Mouse (Mus musculus) heart, embryonic 16.5 days (tissue): Measurements from ENCODE around the gene Tmem242. TPM values are rescaled to one million over a fixed set of nuclear protein-coding genes. Genes with fewer than 3 reads are reported as not detected.
A peak's percentile ranks its signal among the peaks of the same experiment; 100 is the strongest.
"Not testable (repeated sequence)": the region's sequence is repeated elsewhere in the genome, so short reads cannot be mapped to it uniquely, and the experiment has no call there.

Experiments used
- ATAC-seq: fragments of 200-750 bp; cut with Nextera tagmentation; replicated peaks from 2 replicates; pipeline ENCODE4 v1.8.0; 2017; ENCODE audit warnings: moderate number of reproducible peaks; ENCODE audit not compliant: insufficient read depth, low FRiP score; ENCODE audit errors: extremely low read depth
- H3K27ac ChIP-seq: fragments of 300-500 bp; sonication (generic); 2 replicates; pipeline ENCODE4 v1.5.1; 2014; ENCODE audit warnings: mild to moderate bottlenecking, low read length, control low read depth, moderate library complexity
- H3K27me3 ChIP-seq: fragments of 300-500 bp; sonication (generic); 2 replicates; pipeline ENCODE4 v1.6.1; 2014; ENCODE audit warnings: low read length, mixed read lengths; ENCODE audit not compliant: control insufficient read depth, insufficient read depth
- H3K36me3 ChIP-seq: fragments of 300-500 bp; sonication (generic); 2 replicates; pipeline ENCODE4 v1.6.1; 2014; ENCODE audit not compliant: control insufficient read depth, insufficient read depth
- H3K4me1 ChIP-seq: fragments of 300-500 bp; sonication (generic); 2 replicates; pipeline ENCODE4 v1.6.1; 2014; ENCODE audit warnings: low read length, mixed read lengths; ENCODE audit not compliant: control insufficient read depth, insufficient read depth
- H3K4me2 ChIP-seq: fragments of 300-500 bp; sonication (generic); 2 replicates; pipeline ENCODE4 v1.6.1; 2014; ENCODE audit warnings: low read depth, mild to moderate bottlenecking, control low read depth, low read length
- H3K4me3 ChIP-seq: fragments of 300-500 bp; sonication (generic); 2 replicates; pipeline ENCODE4 v1.5.1; 2014; ENCODE audit warnings: mild to moderate bottlenecking, control low read depth, low read length
- H3K9ac ChIP-seq: fragments of 300-500 bp; sonication (generic); 2 replicates; pipeline ENCODE4 v1.6.1; 2014; ENCODE audit warnings: low read length, control low read depth
- H3K9me3 ChIP-seq: fragments of 300-500 bp; sonication (generic); replicated peaks from 2 replicates; pipeline ENCODE4 v1.6.1; 2016; ENCODE audit warnings: low read length; ENCODE audit not compliant: control insufficient read depth
- WGBS: fragments of 180-500 bp; shearing (Covaris S2); extraction: QIAGEN DNeasy Blood & Tissue Kit; methylation state at CpG from one replicate; pipeline ENCODE4 v1.1.7; 2014; 5-methylcytosine and 5-hydroxymethylcytosine counted together
- polyA plus RNA-seq: library from polyadenylated mRNA; unstranded; fragments of >200 nt; fragmentation: Nextera tagmentation; extraction: Ambion mirVana; gene quantifications from 2 replicates; pipeline ENCODE4 v1.2.1, GENCODE M21; 2015

Tmem242 gene
- polyA plus RNA-seq, 1 experiment from 2014 or later, result 123 TPM

GRCm38 (mm10) chr17:5453657-5454056 is 13.6 kb upstream of the Tmem242 start:
- peaks cover 2% of the 10 kb centered on the region; the same call in 1 of the 2 replicates for H3K27me3 ChIP-seq
- no peak overlapping the region for H3K4me2 ChIP-seq
- 57% methylated on average over 4 of the region's 4 CpGs for WGBS
- no peak overlapping the region for H3K4me3 ChIP-seq
- no peak for ATAC-seq
- H3K9me3 ChIP-seq, result no peaks in the 10 kb centered on the region
- 0 out of 2 replicates have a peak, but pooled peaks cover 4% of the 10 kb centered on the region for H3K4me1 ChIP-seq
- no peak overlapping the region for H3K9ac ChIP-seq
- H3K36me3 ChIP-seq, result no peaks in the 10 kb centered on the region
- H3K27ac ChIP-seq, result no peak overlapping the region

DNA sequence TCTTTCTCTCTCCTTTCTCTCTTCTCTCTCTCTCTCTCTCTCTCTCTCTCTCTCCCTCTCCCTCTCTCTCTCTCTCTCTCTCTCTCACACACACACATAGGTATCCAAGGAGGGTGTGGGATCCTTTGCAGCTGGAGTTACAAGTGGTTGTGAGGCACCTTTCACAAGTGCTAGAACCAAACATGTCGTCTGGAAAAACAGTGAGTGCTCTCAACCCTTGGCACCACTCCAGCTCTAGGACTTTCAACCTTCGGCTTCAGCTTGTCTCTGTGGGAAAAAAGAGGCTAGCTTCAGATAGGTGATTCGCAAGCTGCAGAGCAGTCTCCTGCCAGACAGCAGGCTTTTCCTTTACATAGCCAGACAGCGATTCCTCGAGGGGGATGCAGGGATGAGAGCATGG is 3.7 kb upstream of the Tmem242 start:
- 21% methylated on average over 5 of the region's 5 CpGs for WGBS
- Histone ChIP-seq H3K27me3 (no peaks in the 10 kb centered on the region), H3K4me1 (peaks cover 11% of the 10 kb centered on the region), H3K36me3 (no peaks in the 10 kb centered on the region), H3K4me3 (no peak overlapping the region), H3K27ac (no peak overlapping the region), H3K9me3 (no peaks in the 10 kb centered on the region), H3K9ac (no peak overlapping the region), H3K4me2 (no peak overlapping the region)
- ATAC-seq, result no peak

DNA sequence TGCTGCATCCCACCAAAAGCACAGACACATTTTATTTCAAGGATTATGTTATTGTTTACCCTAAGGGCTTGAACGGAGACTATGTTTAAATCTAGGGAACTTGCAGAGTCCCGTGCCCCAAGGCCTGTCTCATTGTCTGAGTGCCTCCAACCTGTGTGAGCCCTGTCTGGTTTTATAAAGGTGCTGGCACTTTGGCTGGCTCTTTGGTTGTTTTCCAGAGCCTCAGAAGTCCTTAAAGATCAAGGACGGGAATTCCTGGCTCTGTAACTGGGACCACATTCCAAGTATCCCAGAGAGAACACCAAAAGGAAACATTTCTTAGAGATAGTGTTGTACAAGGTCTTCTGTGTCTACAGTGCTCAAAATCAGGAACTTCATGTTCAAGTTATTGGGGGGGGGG is 3.2 kb upstream of the Tmem242 start:
- H3K4me1 ChIP-seq, result peaks cover 13% of the 10 kb centered on the region
- WGBS, result 52% methylated on average over 3 of the region's 3 CpGs
- no peaks in the 10 kb centered on the region for H3K36me3 ChIP-seq
- no peak for ATAC-seq
- H3K27me3 ChIP-seq, result no peaks in the 10 kb centered on the region
- no peak overlapping the region for H3K9ac ChIP-seq
- no peak overlapping the region for H3K27ac ChIP-seq
- no peak overlapping the region for H3K4me2 ChIP-seq
- no peaks in the 10 kb centered on the region for H3K9me3 ChIP-seq
- no peak overlapping the region for H3K4me3 ChIP-seq

DNA sequence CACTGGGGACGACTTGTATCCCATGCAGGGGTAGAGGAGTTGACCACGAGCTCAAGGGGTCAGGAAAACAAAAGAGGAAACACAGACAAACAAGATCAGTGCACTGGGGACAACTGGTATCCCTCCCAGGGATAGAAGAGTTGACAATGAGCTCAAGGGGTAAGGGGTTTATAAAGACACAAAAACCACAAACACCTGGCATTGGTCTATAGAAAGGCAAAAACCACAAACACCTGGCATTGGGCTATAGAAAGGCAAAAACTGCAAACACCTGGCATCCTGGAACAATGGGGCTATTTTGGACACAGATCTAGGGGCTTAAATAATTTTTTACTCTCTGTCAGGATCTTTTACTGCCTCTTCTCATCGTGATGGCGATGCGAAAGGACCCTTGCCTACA is 2.3 kb upstream of the Tmem242 start:
- H3K27me3 ChIP-seq, H3K27ac ChIP-seq, H3K36me3 ChIP-seq, H3K4me3 ChIP-seq, H3K9me3 ChIP-seq, ATAC-seq, H3K9ac ChIP-seq, H3K4me2 ChIP-seq: not testable (repeated sequence)
- peaks cover 14% of the 10 kb centered on the region for H3K4me1 ChIP-seq
- WGBS, result 73% methylated on average over 5 of the region's 5 CpGs

GRCm38 (mm10) chr17:5439831-5440158 is 264 bp downstream of the Tmem242 start:
- Histone ChIP-seq H3K27ac (peak overlapping the region; percentile 34; the same call in 1 of the 2 replicates), H3K27me3 (no peaks in the 10 kb centered on the region), H3K4me3 (peak overlapping the region; percentile 63), H3K9me3 (no peaks in the 10 kb centered on the region), H3K4me2 (peak overlapping the region; percentile 85), H3K36me3 (peaks cover 3% of the 10 kb centered on the region; the same call in 1 of the 2 replicates), H3K4me1 (peaks cover 14% of the 10 kb centered on the region), H3K9ac (peak overlapping the region; percentile 86)
- ATAC-seq, result no peak
- under 1% methylated on average over 8 of the region's 8 CpGs for WGBS

- WGBS, result 82% methylated on average over 9 of the region's 9 CpGs
- no peak overlapping the region for H3K4me2 ChIP-seq
- 0 out of 2 replicates have a peak, but pooled peaks have one; percentile 24 for ATAC-seq
- H3K27ac ChIP-seq, result no peak overlapping the region
- H3K36me3 ChIP-seq, result peaks cover 12% of the 10 kb centered on the region
- H3K9ac ChIP-seq, result no peak overlapping the region
- H3K27me3 ChIP-seq, result no peaks in the 10 kb centered on the region
- H3K9me3 ChIP-seq, result no peaks in the 10 kb centered on the region
- peaks cover 6% of the 10 kb centered on the region; the same call in 1 of the 2 replicates for H3K4me1 ChIP-seq
- no peak overlapping the region for H3K4me3 ChIP-seq
Measured at GRCm38 (mm10) chr17:5429772-5430133, 10.3 kb downstream of the Tmem242 start.

DNA sequence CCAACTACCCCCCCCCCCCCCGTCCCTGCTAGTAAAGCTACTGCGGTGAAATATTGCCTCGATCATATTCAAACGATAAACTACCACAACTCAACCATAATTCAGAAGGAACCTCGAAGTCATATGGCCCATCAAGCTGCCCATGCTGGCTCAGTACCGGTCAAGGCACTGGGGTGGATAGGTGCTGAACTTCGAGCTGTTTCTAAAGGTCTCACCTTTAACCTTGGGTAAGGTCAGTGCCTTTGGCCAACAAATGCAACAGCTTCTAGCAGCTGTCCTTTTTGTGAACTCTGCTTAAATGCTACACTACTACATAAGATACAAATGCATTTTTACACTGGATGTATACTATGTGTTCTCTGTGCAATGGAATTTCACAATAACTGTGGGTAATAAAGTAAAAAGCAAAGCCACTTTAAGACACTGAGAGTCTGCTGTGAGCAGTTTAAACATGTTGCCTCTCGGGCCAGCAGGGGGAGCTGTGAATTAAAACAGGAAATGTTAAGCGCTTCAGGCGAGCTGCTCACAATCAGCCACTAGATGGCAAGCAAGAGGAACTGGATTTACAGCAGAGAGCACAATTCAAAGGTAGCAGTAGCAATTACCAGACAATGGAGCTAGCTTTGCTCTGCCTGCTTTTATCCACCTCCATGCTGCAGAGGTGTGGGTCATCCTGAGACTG is 10.8 kb downstream of the Tmem242 start:
- no peak overlapping the region for H3K4me2 ChIP-seq
- H3K4me3 ChIP-seq, result no peak overlapping the region
- no peak overlapping the region for H3K27ac ChIP-seq
- peak; percentile 64 for ATAC-seq
- no peaks in the 10 kb centered on the region for H3K27me3 ChIP-seq
- WGBS, result 58% methylated on average over 10 of the region's 10 CpGs
- H3K9ac ChIP-seq, result no peak overlapping the region
- peaks cover 12% of the 10 kb centered on the region for H3K36me3 ChIP-seq
- no peaks in the 10 kb centered on the region for H3K9me3 ChIP-seq
- H3K4me1 ChIP-seq, result peaks cover 6% of the 10 kb centered on the region; the same call in 1 of the 2 replicates

DNA sequence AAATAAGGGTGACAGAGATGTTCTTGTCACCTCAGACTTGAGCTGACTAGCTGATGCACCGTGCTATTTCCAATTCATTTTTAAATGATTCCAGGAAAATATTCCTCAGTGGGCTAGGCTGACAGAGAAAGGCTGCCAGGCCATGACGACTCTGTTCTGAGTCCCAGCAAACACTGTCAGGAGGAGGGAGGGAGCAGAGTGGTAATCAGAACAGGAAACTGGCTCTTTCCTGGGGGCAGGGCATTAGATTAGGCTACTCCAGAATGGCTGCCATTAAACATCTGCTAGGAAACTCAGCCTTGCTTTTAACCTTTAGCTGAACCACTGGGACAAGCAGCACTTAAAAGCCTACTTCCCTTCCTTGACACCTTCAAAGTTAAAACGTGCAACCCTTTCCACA is 14.9 kb downstream of the Tmem242 start:
- ATAC-seq, result 0 out of 2 replicates have a peak, but pooled peaks have one; percentile 45
- no peak overlapping the region for H3K9ac ChIP-seq
- H3K4me3 ChIP-seq, result no peak overlapping the region
- H3K9me3 ChIP-seq, result no peaks in the 10 kb centered on the region
- H3K27ac ChIP-seq, result peak overlapping the region; percentile 29; the same call in 1 of the 2 replicates
- H3K36me3 ChIP-seq, result no peaks in the 10 kb centered on the region
- H3K4me2 ChIP-seq, result no peak overlapping the region
- peaks cover 6% of the 10 kb centered on the region; the same call in 1 of the 2 replicates for H3K4me1 ChIP-seq
- H3K27me3 ChIP-seq, result no peaks in the 10 kb centered on the region
- 44% methylated on average over 3 of the region's 3 CpGs for WGBS

DNA sequence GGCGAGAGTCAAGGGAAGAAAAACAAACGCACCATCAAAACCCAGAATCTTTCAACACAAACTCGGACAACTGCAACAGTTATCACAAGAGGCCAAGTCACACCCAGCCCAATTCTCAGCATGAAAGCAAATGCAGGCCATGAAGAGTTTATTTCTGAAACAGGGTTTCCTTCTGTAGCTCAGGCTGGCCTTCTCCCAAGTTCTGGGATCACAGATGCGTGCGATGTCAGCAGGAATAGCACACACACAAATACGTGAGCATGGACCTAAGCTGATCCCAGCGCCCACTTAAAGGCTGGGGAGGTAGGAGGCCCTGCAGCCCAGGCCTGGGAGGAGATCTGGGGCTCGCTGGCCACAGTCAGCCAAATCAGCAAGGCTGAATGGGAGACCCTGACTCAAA is 15.9 kb downstream of the Tmem242 start:
- H3K36me3 ChIP-seq, result no peaks in the 10 kb centered on the region; the same call in 1 of the 2 replicates
- H3K9ac ChIP-seq, result no peak overlapping the region
- H3K4me1 ChIP-seq, result peaks cover 6% of the 10 kb centered on the region; the same call in 1 of the 2 replicates
- 70% methylated on average over 8 of the region's 8 CpGs for WGBS
- ATAC-seq, result no peak
- no peaks in the 10 kb centered on the region for H3K27me3 ChIP-seq
- no peak overlapping the region for H3K27ac ChIP-seq
- H3K9me3 ChIP-seq, result no peaks in the 10 kb centered on the region
- no peak overlapping the region for H3K4me2 ChIP-seq
- no peak overlapping the region for H3K4me3 ChIP-seq
